Mouse (Mus musculus) intestine, postnatal 0 days (tissue): ENCODE data around the gene Nrd1. TPM values are rescaled to one million over a fixed set of nuclear protein-coding genes. Genes with fewer than 3 reads are reported as not detected.

ENCODE experiments used
- ATAC-seq: fragments of 200-750 bp; cut with Nextera tagmentation; 2 replicates; pipeline ENCODE4 v1.8.0; 2017; ENCODE audit warnings: mild to moderate bottlenecking, moderate TSS enrichment, moderate library complexity
- H3K27ac ChIP-seq: fragments of 300-500 bp; sonication (generic); 2 replicates; pipeline ENCODE4 v1.5.1; 2014; ENCODE audit warnings: mild to moderate bottlenecking, low read depth, low read length, moderate library complexity
- H3K27me3 ChIP-seq: fragments of 300-500 bp; sonication (generic); replicated peaks from 2 replicates; pipeline ENCODE4 v1.6.1; 2014; ENCODE audit warnings: low read length, mixed read lengths; ENCODE audit not compliant: control insufficient read depth, insufficient read depth
- H3K36me3 ChIP-seq: fragments of 300-500 bp; sonication (generic); 2 replicates; pipeline ENCODE4 v1.6.1; 2014; ENCODE audit warnings: mild to moderate bottlenecking, moderate library complexity; ENCODE audit not compliant: control insufficient read depth, insufficient read depth
- H3K4me1 ChIP-seq: fragments of 300-500 bp; sonication (generic); replicated peaks from 2 replicates; pipeline ENCODE4 v1.6.1; 2014; ENCODE audit warnings: antibody characterized with exemption, low read length, mixed read lengths; ENCODE audit not compliant: control insufficient read depth, insufficient read depth
- H3K4me2 ChIP-seq: fragments of 300-500 bp; sonication (generic); replicated peaks from 2 replicates; pipeline ENCODE4 v1.6.1; 2014; ENCODE audit warnings: low read depth, mild to moderate bottlenecking, moderate library complexity
- H3K4me3 ChIP-seq: fragments of 300-500 bp; sonication (generic); 2 replicates; pipeline ENCODE4 v1.5.1; 2014; ENCODE audit warnings: low read depth, low read length
- H3K9ac ChIP-seq: fragments of 300-500 bp; sonication (generic); 2 replicates; pipeline ENCODE4 v1.6.1; 2014; ENCODE audit warnings: mild to moderate bottlenecking, low read depth, low read length
- H3K9me3 ChIP-seq: fragments of 300-500 bp; sonication (generic); 2 replicates; pipeline ENCODE4 v1.6.1; 2016; ENCODE audit warnings: mixed run types; ENCODE audit not compliant: control insufficient read depth
- CTCF ChIP-seq: sonication (generic); IDR thresholded peaks from 2 replicates; pipeline ENCODE4 v1.5.1; 2016; ENCODE audit warnings: low read depth, mild to moderate bottlenecking, control low read depth, antibody characterized with exemption, moderate library complexity
- WGBS: fragments of 180-500 bp; shearing (Covaris S2); extraction: QIAGEN DNeasy Blood & Tissue Kit; methylation state at CpG from one replicate; pipeline ENCODE4 v1.1.7; 2014; 5-methylcytosine and 5-hydroxymethylcytosine counted together
- microRNA counts: library from miRNA; unstranded; fragments of <30 nt; microRNA quantifications from one replicate; lab custom pipeline; 2016
- microRNA-seq: library from miRNA; unstranded; fragments of <30 nt; microRNA quantifications from one replicate; pipeline ENCODE4, GENCODE M21; 2016
- polyA plus RNA-seq: library from polyadenylated mRNA; unstranded; fragments of >200 nt; fragmentation: Nextera tagmentation; extraction: Ambion mirVana; gene quantifications from 2 replicates; pipeline ENCODE4 v1.2.1, GENCODE M21; 2015

Gene Nrd1
- polyA plus RNA-seq, 1 experiment from 2014 or later: 21.9 TPM

- Histone ChIP-seq H3K4me2 (no peak overlapping the region), H3K27ac (no peak overlapping the region), H3K27me3 (no peaks in the 10 kb centered on the region), H3K4me1 (peaks cover 3% of the 10 kb centered on the region), H3K36me3 (no peaks in the 10 kb centered on the region), H3K9ac (no peak overlapping the region), H3K9me3 (no peaks in the 10 kb centered on the region), H3K4me3 (no peak overlapping the region)
- TF ChIP-seq CTCF: no peak
- no peak for ATAC-seq
- 91% methylated on average over 10 of the region's 10 CpGs for WGBS
These were observed 109.2 kb downstream of the Nrd1 start for GRCm38 (mm10) chr4:109109686-109110085.

GRCm38 (mm10) chr4:109110978-109111377 lies 110.5 kb downstream of the Nrd1 start:
- no peak for ATAC-seq

More at GRCm38 (mm10) chr4:109110978-109111377, 110.5 kb downstream of the Nrd1 start:
- Histone ChIP-seq H3K4me2 (no peak overlapping the region), H3K27me3 (no peaks in the 10 kb centered on the region), H3K4me1 (peaks cover 3% of the 10 kb centered on the region), H3K27ac (no peak overlapping the region), H3K9me3 (no peaks in the 10 kb centered on the region), H3K9ac (no peak overlapping the region), H3K36me3 (no peaks in the 10 kb centered on the region), H3K4me3 (no peak overlapping the region)
- WGBS: 91% methylated on average over 2 of the region's 2 CpGs
- TF ChIP-seq CTCF: no peak

MicroRNAs within 50 kb of the gene (microRNA counts, 519-probe panel; counts per million panel counts)
- microRNA mmu-miR-761 (lab: Ali Mortazavi, UCI): not detected

Small RNAs within 50 kb of the gene (microRNA-seq; reads per million reads assigned to microRNA genes)
- not detected for gene Mir761

Other genes with a start within 250 kb of the Nrd1 start
- 5.0 and 6.1 TPM in 2 replicates for gene Zfyve9, start 219.9 kb upstream of the Nrd1 start, polyA plus RNA-seq
- 94.8 and 101 TPM in 2 replicates for gene Btf3l4, start 167.0 kb upstream of the Nrd1 start, polyA plus RNA-seq
- 52.3 and 52.7 TPM in 2 replicates for gene Txndc12, start 166.1 kb upstream of the Nrd1 start, polyA plus RNA-seq
- gene Kti12, start 152.9 kb upstream of the Nrd1 start, polyA plus RNA-seq: 20.4 and 22.7 TPM in 2 replicates
- 0.42 and 0.48 TPM in 2 replicates for gene A730015C16Rik, start 152.0 kb upstream of the Nrd1 start, polyA plus RNA-seq
- gene Rab3b, start 121.6 kb upstream of the Nrd1 start, polyA plus RNA-seq: 12.0 and 12.7 TPM in 2 replicates
- gene Osbpl9, start 201.6 kb downstream of the Nrd1 start, polyA plus RNA-seq: 32.5 and 34.4 TPM in 2 replicates
- 0.05 TPM in 1 of 2 replicates, not detected in the other for gene Calr4, start 233.8 kb downstream of the Nrd1 start, polyA plus RNA-seq